Mouse (Mus musculus) kidney, postnatal 4 days (tissue): ENCODE measurements around the gene Jagn1.

Experiments used
- DNase-seq, 2 experiments: peaks; one replicate each; pipeline ENCODE4 v3.0.0; 2021; ENCODE audit warnings: mixed read lengths in 2 of 2

The Jagn1 gene

DNA sequence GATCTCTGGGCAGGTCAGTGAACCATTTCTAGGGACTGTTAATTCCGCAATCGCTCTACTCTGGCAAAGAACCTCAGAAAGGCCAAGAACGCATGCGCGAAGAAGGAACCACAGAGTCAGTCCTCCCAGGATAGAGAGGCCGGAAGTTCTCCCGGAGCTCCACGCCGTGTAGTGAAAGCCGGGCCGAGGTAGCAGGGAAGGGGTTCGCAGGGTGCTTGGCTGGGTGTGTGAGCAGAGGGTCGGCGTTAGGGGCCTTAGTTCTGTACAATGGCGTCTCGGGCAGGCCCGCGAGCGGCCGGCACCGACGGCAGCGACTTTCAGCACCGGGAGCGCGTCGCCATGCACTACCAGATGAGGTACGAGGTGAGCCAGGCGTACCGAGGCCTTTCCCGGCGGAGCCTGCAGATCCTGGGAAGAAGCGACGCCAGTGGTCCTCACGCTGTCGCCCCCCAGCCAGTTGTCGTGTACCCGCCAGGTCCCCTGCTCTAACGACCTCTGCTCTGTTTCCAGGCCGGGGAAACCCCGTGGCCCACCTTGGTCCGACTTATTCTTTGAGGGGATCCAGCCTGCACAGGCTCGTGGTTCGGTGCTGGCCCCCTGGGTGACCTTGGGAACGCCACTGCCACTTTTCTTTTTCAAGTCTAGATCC is at the start of gene Jagn1:
TSS of gene Jagn1 (plus strand) at position 128 of the 649 bp plus-strand sequence.
- peak; percentile 94 for DNase-seq

DNA sequence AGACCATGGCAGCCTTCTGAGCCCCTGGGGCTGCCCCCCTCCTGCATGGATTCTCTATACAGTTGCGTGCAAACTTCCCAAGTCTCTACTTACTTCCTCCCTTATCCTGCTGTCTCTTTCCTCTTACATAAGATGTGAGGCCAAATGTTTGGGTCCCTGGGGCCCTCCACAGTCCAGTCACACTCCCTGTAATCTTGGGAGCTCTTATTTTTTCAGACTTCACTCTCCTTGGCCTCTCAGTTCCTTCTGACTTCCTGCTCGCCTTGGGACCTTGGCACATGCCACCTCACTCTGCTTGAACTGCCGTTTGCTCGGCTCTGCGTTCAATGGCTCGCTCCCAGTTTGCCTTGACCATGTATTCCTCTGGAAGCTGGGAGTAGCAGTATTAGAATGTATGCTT is 48.4 kb upstream of the Jagn1 start:
- no peak for DNase-seq

DNA sequence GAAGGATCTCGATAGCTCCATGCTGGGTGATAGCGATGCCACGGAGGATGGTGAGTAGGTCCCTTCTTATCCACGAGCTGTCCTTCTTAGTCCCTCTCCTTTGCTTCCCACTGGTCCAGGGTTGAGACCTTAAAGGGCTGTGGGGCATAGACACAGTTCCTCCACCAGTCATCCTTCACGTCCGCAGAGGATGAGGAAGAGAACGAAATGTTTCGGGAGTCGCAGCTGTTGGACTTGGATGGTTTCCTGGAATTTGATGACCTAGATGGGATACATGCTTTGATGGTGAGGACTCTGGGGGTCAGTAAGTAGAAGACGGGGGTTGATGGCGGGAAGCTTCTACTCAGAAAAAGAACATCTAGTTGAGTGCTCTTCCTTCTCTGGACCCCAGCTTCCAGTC is 47.6 kb upstream of the Jagn1 start:
- DNase-seq: no peak

DNA sequence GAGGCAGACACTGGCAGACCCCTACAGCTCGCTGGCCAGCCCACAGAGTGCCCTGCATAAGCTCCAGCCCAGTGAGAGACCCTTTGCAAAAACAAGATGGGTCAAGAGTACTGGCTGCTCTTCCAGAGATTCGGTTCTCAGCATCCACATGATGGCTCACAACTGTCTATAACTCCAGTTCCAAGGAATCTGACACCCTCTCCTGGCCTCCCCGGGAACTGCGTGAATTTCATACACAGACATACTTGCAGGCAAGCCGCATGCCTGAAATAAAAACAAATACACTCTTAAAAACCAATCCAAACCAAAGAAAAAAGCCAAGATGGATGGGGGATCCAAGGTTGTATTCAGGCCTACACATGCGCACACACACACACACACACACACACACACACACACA is 46.9 kb upstream of the Jagn1 start:
- DNase-seq: no peak

DNA sequence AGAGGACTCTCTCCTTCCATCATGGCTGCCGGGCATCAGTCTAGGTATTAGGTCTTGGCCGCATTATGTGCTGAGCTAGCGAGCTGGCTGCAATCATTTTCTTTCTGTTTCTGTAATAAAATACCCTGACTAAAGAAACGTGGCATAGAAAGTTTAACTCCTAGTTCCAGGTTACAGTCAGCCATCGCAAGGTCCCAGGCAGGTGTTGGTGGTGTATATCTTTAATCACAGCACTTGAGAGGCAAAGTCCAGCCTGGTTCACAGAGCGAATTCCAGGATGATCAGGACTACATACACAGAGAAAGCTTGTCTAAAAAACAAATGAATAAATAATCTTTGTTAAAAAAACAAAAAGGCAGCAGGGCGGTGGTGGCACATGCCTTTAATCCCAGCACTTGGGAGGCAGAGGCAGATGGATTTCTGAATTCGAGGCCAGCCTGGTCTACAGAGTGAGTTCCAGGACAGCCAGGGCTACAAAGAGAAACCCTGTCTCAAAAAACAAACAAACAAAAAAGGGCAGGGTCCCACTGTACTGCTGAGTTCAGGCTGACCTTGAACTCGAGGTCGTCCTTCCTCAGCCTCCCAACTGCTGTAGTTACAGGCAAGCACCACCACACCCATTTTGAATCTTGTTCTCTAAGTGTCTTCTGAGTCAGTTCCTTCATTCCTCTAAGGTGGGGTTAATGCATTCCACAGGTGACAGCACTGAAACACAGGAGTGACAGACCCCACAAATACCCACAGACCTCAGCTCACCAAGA is 45.9 kb upstream of the Jagn1 start:
- DNase-seq: no peak

DNA sequence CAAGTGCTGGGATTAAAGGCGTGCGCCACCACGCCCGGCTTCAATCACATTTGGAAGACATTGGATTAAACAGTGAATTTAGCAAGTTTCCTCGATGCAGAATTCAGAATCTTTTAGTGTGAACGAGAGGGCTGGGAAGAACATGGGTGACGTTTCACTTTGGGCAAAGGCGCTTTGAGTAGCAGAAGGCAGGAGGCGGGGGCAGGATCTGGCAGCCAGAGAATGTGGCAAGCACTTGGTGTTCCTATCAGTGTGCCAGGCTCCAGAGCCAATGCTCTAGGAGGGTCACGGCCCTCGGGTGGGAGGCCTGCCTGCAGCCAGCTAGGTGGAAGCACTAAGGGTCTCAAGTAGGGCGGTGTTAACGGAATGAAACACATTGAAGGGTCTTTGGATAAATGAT is 40.3 kb upstream of the Jagn1 start:
- no peak for DNase-seq

DNA sequence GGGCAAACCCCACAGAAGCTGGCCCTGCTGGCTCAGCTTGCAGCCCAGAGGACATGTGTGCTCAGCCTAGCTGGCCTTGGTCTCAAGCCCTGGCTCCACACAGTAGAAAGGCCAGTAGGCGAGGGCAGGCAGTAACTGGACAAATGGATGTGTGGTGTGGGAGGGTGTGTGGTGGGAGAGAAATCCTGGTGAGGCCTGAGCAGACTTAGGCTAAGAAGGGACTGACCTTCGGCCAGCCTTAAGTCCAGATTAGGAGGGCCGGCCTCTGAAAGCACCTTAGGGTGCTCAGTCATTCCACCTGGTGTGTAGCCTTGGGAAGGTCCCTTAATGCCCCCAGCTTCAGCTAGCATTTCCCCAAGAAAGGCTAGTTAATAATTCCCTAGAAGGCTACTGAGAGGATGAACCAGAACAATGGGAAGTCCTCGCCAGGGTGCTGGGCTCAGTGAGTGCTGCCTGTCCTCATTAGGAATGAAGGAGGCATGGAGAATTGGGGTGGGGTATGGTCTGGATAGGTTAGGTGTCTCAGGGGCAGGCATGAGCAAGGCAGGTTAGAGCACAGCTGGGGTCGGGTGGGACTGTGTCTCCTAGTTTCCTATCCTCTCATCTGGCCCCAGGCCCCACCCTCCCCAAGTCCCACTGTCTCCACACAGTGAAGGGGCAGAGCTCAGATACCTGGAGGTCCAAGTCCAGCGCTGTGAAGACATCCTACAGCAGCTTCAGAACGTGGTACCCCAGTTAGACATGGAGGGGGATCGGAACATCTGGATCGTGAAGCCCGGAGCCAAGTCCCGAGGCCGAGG is 37.5 kb upstream of the Jagn1 start:
- DNase-seq: peak; percentile 17 to 45

DNA sequence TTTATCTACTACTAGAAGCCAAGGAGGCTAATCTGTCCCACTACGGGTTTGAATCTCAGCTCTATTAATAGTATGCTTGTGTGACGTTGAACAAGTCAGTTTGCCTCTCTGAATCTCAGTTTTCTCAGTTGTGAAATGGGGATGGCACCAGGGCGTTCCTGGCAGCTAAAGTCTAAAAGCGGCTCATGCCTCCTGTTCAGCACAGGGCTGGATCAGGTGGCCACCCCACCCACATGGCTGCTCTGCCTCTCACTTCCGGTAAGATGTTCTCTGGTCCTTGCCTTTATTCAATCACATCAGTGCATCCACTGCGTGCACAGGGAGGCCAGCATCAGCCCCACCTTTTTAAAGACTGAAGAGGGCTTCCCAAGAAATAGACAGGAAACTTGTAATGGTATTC is 36.9 kb upstream of the Jagn1 start:
- no peak for DNase-seq

DNA sequence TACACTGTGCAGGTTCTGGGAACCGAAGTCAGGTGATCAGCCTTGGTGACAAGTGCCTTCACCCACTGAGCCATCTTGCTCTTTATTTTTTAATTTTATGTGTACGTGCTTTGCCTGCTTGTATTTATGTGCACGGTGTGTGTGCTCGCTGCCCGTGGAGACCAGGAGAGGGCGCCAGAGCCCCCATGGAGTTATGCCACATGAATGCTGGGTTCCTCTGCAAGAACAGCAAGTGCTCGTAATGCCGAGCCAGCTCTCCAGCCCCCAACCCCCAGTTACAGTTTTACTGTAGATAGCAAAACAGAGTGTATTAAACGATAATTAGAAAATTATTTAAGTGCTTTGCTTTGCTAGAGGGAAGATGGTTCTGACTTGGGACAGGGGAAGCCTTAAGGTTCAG is 35.7 kb upstream of the Jagn1 start:
- peak; percentile 51 to 59 for DNase-seq

DNA sequence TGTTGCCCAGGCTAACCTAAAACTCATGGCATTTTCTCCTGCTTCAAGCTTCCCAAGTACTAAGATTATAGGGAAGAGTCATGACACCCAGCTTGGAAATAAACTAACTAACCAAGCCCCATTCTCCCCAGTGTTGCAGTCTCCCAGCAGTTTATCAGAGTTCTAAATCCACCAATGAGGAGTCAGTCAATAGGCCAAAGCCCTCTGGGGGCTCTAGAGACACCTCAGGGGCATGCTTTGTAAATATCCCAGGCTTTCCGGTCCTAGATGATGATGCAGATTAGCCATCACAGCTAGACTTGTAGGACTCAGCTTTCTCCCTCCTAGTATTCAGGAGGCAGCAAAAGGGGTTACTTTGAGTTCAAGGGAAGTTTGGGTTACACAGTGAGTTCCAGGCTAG is 32.4 kb upstream of the Jagn1 start:
- DNase-seq: no peak

DNA sequence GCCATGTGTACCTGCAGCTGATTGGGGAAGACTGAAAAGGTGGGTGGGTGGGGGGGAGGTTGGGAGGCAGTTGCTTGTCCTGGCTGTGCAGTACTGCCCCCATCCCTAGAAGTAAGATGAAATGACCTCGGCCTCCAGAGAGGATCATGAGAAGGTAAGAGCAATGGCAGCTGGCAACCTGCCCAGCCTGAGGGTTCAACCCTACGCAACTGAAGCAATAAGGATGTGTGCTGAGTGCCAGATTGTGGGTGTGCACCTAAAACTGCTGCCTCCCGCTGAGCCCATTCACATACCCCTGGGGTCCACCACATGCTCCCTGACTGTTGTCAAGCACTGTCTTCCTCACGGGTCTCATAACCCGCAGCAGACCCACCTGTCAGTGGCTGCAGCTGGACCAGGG is 26.0 kb upstream of the Jagn1 start:
- DNase-seq: no peak

DNA sequence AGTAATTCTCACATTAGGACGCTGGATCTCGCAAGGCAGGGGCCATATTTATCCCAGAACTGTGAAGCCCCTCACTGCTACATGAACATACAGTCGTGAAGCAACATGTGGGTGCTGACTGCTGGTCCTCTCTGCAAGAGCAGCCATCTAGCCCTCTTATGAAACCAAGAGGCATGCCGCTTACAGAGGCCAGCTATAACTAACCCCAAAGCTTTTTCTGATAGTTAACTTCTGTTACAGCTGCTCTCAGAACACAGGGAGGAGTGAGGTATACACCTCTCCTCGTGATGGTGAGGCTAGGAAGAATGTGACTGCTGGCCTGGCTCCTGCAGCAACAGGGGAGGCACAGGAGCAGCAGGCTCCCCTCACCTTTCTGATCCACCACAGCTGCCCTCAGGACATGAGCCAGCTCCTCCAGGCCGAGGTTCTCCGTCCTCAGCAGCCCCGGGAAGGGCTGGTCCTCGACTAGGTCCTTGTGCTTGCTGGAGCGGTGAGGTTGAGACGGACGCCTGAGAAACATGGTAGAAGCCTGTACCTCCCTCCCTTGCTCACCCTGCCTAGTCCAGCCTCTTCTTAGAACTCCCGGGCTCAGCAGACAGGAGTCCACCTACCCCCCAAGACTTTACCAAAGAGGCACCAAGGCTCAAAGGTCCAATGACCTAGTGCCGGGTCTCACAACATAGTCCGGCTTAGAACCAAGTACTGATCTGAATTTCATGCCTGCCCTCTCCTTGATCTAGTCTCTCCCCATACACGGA is 23.7 kb upstream of the Jagn1 start:
- DNase-seq: peak in 1 of 2 experiments; percentile 54

DNA sequence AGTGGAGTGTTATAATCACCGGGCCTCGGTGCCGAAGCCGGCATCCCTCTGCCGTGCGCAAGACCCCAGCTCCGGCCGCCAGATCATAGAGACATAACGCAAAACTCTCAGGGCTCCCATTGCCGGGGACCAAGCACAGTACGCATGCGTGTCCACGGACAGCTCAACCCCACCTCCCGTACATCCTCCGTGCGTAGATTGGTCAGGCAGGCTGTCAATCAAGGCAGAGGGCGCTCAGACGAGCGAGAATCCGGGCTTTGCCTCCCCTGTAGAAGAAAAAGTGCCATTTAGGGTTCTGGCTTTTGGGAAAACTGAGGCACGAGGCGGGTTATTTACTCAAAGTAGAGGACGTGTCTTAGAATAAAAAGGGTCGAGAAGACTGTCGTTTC is 23.2 kb upstream of the Jagn1 start, which contains the start of gene Rpusd3:
TSS of gene Rpusd3 (minus strand) at position 142 of the 389 bp plus-strand sequence.
- DNase-seq: peak; percentile 100

DNA sequence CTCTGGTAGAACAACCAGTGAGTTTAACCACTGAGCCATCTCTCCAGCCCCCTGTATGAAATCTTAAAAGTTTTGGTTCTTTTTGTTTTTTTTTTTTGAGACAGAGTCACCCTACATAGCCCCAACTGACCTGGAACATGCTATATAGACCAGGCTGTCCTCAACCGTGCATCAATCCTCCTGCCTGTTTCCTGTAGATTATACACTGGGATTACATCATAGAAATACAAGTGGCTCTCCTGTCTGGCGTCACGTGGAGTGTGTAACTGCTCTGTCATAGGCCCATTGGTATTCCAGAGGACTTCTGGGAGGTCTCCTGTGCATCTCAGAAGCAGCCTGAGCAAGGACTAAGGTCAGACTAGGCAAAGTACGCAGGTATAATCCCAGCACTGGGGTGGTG is 19.4 kb upstream of the Jagn1 start:
- DNase-seq: no peak

DNA sequence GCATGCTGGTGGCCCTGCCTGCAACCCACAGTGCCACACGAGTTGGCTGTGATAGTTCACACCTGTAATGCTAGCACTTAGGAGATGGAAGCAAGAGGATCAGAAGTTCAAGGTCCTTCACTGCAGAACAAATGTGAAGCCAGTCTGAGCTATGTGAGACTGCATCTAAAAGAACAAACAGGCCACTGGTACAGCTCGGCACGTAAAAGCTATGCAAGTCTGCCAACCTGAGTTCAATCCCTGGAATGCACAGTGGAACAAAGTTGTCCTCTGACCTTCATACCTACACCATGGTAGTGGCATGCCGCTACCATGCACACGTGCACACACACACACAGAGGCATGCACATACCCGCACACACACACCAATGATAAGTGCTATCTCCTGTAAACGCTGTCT is 18.2 kb upstream of the Jagn1 start:
- DNase-seq: peak in 1 of 2 experiments; percentile 34

DNA sequence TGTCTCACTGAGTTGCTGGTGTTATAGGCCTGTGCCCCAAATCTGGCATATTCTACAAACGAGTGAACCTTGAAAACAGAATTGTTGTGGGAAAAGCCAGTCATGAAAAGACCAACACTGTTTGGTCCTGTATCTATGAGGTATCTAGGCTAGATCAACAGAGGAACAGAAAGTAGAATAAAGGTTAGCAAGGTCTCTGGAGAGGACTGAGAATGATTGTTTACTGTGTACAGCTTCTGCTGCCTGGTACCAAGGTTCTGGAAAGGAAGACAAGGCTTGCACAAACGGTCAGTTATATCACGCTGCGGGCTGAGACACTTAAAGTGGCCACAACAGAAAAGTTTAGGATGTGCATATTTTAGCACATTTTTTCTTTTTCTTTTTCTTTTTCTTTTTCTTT is 15.7 kb upstream of the Jagn1 start:
- no peak for DNase-seq

DNA sequence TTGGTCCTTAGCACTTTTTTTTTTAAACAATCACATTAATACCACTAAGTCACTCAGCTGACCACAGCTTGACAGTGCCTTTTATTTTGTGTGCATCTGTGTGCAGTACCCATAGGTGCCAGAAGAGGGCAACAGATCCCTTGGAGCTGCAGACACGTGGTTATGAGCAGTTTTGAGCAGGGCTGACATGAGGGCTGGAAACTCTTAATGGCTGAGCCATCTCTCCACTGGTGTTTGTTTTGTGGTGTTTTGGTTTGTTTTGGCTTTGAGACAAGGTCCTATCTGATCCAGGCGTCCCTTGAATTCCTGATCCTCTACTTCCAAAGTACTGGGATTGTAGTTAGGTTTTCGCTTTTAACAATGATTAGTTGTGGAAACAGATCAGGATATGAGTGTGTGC is 15.0 kb upstream of the Jagn1 start:
- peak; percentile 73 to 77 for DNase-seq

DNA sequence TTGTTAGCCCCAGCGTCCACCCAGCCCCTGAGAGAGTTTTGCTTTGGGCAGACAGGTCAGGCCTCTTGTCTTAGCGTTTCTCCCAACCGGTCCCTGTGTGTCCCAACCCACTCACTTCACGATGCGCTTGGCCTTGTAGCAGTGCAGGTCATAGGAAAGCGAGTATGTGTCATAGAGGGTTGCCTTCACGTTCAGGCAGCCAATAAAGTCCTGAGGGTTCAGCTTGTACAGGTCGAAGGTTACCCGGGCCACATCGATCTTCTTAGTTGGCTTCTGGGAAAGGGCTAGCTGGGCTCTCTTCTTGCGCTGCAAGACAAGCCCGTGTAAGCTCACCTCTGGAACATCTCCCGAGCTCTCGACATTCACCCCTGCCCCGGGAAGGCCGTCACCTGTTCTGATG is 14.4 kb upstream of the Jagn1 start:
- no peak for DNase-seq

DNA sequence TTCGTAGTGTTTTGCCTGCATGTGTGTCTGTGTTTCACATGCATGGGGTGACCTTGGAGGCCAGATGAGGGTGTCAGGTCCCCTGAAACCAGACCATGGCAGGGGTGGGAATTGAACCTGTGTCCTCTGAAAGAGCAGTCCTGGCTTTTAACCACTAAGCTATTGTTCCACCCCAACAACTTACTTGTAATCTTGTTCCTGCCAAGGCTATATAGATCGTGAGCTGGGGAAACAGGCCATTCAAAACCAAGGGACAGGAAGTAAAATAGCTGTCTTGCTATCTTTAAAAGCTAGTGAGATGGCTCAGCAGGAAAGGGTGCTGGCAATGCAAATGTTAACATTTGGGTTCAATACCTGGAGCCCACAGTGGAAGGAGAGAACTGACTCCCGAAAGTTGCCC is 12.4 kb upstream of the Jagn1 start:
- no peak for DNase-seq

DNA sequence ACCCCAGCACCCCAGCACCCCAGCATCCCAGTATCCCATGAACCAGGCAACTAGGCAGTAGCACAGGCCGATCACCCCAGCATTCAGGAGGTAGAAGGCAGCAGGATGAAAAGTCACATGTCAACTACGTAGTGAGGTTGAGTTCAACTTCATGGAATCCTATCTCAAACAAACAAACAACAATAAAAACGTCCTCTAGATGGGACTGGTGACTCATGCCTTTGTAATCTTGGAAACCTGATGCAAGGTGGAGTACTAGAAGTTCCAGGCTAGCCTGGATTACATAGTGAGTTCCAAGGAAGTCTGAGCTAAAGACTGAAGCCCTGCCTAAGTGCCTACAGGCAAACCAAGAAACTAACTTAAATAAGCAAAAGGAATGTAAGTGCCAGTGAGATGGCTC is 11.5 kb upstream of the Jagn1 start:
- no peak for DNase-seq

DNA sequence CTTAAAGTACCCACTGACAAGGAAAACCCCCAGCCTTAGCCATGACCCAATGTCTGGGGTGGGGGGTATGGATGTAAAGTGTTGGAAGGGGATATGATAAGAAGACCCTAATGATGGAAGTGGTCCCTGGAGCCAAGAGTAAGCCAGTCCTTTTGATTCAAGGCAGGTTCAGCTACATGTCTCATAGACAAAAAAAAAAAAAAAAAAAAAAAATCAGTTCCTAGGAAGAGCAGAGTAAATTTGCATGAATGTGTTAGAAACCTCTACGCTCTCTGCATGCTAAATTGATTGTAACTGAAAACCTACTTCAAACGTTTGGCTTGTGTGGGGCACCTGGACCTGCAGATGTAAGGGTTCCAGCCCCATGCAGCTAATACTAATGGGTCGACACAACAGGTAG is 10.6 kb upstream of the Jagn1 start:
- DNase-seq: no peak

DNA sequence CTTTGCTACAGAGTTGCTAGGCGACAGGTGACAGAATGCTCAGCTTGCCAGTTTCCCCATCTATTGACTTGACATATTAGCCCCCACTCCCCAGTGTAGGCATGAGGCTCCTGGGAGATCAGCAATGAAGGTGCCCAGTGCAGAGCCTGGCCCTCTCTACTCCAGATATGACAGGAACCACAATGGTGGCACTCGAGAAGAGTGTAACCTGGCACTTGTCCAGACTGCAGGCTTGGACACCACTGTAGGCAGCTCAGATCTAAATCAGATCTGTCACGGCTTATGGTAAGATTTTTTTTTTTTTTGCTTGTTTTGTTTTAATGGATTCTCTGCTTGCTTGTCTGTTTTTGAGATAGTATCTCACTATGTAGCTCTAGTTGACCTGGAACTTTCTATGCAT is 8.7 kb upstream of the Jagn1 start:
- DNase-seq: no peak

DNA sequence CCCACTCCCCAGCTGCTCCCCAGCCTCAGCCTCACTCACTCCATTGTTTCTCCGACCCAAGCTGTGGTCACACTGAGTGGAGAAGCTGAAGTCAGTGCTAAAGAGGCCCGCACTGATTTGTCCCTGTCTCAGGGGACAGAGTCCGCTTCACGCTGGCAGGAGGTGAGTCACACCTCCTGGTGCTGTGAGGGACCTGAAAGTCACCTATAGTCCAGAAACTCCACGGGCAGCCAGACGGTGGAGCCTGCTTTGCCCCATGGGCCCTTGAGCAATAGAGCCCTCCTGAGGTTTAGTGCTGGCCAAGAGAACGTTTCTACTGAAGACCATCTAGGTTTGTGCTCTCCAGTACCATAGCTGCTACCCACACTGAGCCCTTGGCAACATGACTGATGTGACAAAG is 7.7 kb upstream of the Jagn1 start:
- no peak for DNase-seq
